Mouse (Mus musculus) spleen, embryonic (tissue): Measurements from ENCODE around the gene Sorcs2.

Experiments used
- CTCF ChIA-PET: fragments of 350-600 bp; sonication (Branson Sonifier 250); formaldehyde crosslinking; loops from one replicate; lab custom pipeline; 2022; lab: Charles Lee

Gene Sorcs2

GRCm38 (mm10) chr5:36188310-36188709 is 209.6 kb downstream of the Sorcs2 start:
- CTCF ChIA-PET: no interaction called here

- CTCF ChIA-PET: no interaction called here
Observed at GRCm38 (mm10) chr5:36186294-36187053, 211.5 kb downstream of the Sorcs2 start.

- CTCF ChIA-PET: no interaction called here
Observed at GRCm38 (mm10) chr5:36182326-36182725, 215.6 kb downstream of the Sorcs2 start.

- CTCF ChIA-PET: no interaction called here
Observed at GRCm38 (mm10) chr5:36179708-36180107, 218.2 kb downstream of the Sorcs2 start.

GRCm38 (mm10) chr5:36178785-36179184 is 219.2 kb downstream of the Sorcs2 start:
- CTCF ChIA-PET: interaction anchor here (0.7 kb wide), 1 partner anchor 47 kb away, joined by 14 read pairs; no protein-coding TSS in a partner anchor

GRCm38 (mm10) chr5:36178215-36178614 is 219.7 kb downstream of the Sorcs2 start:
- CTCF ChIA-PET: interaction anchor here (0.7 kb wide), 1 partner anchor 47 kb away, joined by 14 read pairs; no protein-coding TSS in a partner anchor

- CTCF ChIA-PET: no interaction called here
Observed at GRCm38 (mm10) chr5:36176873-36177272, 221.1 kb downstream of the Sorcs2 start.

- CTCF ChIA-PET: no interaction called here
Observed at GRCm38 (mm10) chr5:36176409-36176808, 221.5 kb downstream of the Sorcs2 start.

GRCm38 (mm10) chr5:36174569-36175115 is 223.3 kb downstream of the Sorcs2 start:
- CTCF ChIA-PET: no interaction called here

- CTCF ChIA-PET: no interaction called here
Observed at GRCm38 (mm10) chr5:36168963-36169650, 228.8 kb downstream of the Sorcs2 start.

GRCm38 (mm10) chr5:36166346-36167013 is 231.5 kb downstream of the Sorcs2 start:
- CTCF ChIA-PET: no interaction called here

GRCm38 (mm10) chr5:36165424-36166302 is 232.3 kb downstream of the Sorcs2 start:
- CTCF ChIA-PET: no interaction called here

GRCm38 (mm10) chr5:36154879-36155485 is 243.0 kb downstream of the Sorcs2 start:
- CTCF ChIA-PET: no interaction called here

- CTCF ChIA-PET: interaction anchor here (0.6 kb wide), 1 partner anchor 164 kb away, joined by 6 read pairs; no protein-coding TSS in a partner anchor
Observed at GRCm38 (mm10) chr5:36153261-36153660, 244.7 kb downstream of the Sorcs2 start.

- CTCF ChIA-PET: no interaction called here
Observed at GRCm38 (mm10) chr5:36151086-36151485, 246.9 kb downstream of the Sorcs2 start.

- CTCF ChIA-PET: no interaction called here
Observed at GRCm38 (mm10) chr5:36149098-36149497, 248.8 kb downstream of the Sorcs2 start.

GRCm38 (mm10) chr5:36146589-36146988 is 251.3 kb downstream of the Sorcs2 start:
- CTCF ChIA-PET: no interaction called here

GRCm38 (mm10) chr5:36144560-36144959 is 253.4 kb downstream of the Sorcs2 start:
- CTCF ChIA-PET: no interaction called here

- CTCF ChIA-PET: interaction anchor here (1.1 kb wide), 1 partner anchor 22 kb away, joined by 3 read pairs; no protein-coding TSS in a partner anchor
Observed at GRCm38 (mm10) chr5:36141676-36142255, 256.2 kb downstream of the Sorcs2 start.

- CTCF ChIA-PET: interaction anchor here (1.1 kb wide), 1 partner anchor 21 kb away, joined by 3 read pairs; no protein-coding TSS in a partner anchor
Observed at GRCm38 (mm10) chr5:36141112-36141511, 256.8 kb downstream of the Sorcs2 start.
